Mouse (Mus musculus): ENCODE measurements around the gene Tcte2.

DNA sequence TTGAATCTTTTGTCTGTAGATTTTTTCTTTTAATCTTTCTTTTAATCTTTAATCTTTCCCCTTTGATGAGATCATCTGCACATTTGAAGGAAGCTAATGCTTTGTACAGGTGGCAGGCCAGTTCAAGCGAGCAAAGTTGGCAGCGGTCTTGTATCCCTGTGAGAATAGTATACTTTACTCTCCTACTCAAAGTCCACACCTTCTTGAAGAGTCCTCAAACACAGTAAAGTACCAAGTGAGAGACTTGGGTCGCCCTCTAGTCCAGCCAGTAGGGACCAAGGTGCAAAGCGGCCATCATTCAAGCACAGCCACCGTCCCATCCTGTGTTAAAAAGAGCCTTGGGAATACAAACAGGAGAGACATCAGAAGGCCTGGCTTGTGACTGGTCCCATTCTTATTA, 26.6 kb downstream of the Tcte2 start:
- no peak for TF ChIP-seq CTCF (IDR thresholded peaks at IDR 0.05; ENCODE audit: extremely low read depth, insufficient read length, insufficient replicate concordance, low read depth, low read length)
- no peak for TF ChIP-seq POLR2A (IDR thresholded peaks at IDR 0.05; ENCODE audit: low read depth, low read length)
